Mouse (Mus musculus) olfactory bulb, adult 2 months (tissue): ENCODE data around the gene Bicc1.

Source experiments
- CTCF ChIP-seq: fragments of 200-500 bp; IDR thresholded peaks from 2 replicates; pipeline ENCODE4 v1.5.1; 2012; ENCODE audit warnings: low read depth, mild to moderate bottlenecking, low read length, moderate library complexity; ENCODE audit not compliant: insufficient read depth
- POLR2A ChIP-seq: fragments of 200-500 bp; IDR thresholded peaks from 2 replicates; pipeline ENCODE4 v1.6.1; 2012; ENCODE audit warnings: mild to moderate bottlenecking, low read depth, low read length, moderate library complexity; ENCODE audit not compliant: insufficient read depth

- no peak for TF ChIP-seq CTCF
- no peak for TF ChIP-seq POLR2A
Measured at GRCm38 (mm10) chr10:70982156-70982555, 177.3 kb downstream of the Bicc1 start.
